Mouse (Mus musculus) cerebellum, adult 8-10 months (tissue): Measurements from ENCODE around the gene Ank3.

Experiments used
- DNase-seq: peaks from one replicate; pipeline ENCODE4 v3.0.0; 2022

Ank3 gene

DNA sequence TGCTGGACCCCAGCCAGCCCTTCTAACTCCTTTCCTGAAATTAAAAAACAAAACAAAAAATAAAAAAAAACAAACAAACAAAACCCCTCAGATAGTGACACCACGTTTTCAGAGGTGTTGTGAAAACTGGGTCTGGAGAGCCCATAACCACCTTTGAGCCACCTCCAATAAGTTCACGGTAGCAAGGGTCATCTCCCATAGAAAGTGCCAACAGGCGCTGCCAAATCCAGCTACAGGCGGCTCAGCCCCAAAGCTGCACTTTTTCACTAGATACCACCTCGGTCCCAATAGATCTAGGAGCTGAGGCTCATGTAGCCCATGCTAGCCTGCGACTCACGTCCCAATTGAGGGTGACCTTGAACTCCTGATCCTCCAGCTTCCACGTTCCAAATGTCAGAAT, 547.7 kb downstream of the Ank3 start:
- DNase-seq = no peak

DNA sequence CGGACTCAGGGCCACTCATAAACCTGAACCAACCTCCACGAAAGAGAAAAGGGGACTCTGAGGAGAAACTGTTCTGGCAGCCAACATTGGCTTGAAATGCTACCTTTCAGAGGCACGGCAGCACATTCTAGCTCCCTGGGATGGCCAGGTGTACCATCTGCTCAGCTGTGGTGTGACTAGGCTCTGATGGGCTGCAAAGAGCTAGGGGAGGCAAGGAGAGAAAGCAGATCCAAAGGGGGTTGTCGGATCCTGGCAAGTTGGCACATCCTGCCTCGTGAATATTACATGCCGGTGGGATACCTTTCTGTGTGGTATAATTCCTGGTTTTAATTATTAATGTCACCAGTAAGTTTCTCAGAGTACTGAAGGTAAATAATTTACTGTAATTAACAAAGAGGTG, 548.5 kb downstream of the Ank3 start:
- DNase-seq = peak; percentile 47

DNA sequence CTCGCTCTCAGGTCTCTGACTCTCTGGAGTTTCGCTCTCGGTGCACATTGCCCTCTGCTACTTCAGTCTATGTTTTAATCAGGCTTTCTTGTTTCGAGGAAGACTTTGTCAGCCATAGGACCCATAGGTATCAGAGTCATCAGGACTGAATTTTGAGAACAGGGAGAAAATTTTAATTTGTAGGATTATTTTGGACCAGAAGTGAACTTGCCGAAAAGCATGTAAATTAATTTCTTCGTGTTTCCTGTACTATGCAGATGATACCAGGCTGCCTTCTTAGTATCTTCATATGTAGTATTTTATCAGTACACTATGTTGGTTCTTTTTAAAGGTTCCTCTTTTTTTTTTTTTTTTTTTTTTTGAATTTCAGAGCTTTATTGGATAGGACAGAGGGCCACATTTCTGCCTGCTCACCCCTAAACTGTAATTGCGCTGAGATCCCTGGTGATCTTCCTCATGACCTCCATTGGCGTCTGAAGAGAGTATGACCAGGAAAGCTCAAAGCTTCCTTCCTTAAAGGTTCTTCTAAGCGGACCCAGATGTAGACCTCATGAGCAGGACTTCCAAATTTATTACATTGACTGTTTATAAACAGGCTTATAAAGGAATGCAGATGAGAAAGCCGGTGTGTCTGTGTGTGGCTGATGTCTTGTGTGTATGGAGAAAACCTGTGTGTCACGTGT, 551.8 kb downstream of the Ank3 start:
- DNase-seq = no peak

DNA sequence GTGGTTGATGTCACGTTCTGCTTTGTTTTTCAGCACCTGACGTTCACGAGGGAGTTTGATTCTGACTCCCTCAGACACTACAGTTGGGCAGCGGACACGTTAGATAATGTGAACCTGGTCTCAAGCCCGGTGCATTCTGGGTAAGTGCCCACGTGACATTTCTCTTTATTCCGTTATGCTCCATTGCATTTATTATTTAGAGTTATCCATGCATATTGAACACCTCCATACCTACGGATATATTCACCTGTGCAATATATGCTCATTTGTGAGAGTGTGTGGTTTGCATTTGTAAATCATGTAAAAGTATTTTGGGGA, 552.3 kb downstream of the Ank3 start:
- no peak for DNase-seq

DNA sequence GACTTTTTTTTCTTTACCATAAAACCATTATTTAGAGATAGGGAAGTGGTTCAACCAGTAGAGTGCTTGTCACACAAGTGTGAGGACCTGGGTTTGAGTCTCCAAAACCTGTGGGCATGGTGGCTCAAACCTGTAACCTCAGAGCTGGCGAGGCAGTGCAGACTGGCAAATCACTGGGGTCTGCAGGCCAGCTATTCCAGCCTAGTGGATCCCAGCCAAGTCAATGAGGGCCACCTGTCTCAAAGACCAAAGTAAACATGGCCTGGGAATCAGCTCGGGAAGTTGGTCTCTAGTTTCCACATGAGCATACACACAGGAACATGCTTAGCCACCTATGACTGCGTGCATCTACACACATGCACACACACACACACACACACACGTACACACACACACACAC, 552.9 kb downstream of the Ank3 start:
- DNase-seq = no peak

DNA sequence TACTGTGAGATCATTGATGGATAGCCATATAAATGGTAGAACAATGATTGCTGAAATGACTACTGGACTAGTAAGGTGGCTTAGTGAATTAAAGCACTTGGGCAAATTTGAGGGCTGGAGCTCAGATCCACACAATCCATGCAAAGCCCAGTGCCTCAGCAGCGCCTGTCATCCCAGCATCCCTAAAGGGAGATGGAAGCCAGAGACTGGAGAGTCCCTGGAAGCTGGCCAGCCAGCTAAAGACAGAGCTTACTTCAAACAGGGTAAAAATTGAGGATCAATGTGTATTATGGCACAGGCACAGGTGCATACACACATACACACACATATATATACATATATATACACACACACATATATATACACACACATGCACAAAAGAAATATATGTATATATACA, 553.7 kb downstream of the Ank3 start:
- no peak for DNase-seq

DNA sequence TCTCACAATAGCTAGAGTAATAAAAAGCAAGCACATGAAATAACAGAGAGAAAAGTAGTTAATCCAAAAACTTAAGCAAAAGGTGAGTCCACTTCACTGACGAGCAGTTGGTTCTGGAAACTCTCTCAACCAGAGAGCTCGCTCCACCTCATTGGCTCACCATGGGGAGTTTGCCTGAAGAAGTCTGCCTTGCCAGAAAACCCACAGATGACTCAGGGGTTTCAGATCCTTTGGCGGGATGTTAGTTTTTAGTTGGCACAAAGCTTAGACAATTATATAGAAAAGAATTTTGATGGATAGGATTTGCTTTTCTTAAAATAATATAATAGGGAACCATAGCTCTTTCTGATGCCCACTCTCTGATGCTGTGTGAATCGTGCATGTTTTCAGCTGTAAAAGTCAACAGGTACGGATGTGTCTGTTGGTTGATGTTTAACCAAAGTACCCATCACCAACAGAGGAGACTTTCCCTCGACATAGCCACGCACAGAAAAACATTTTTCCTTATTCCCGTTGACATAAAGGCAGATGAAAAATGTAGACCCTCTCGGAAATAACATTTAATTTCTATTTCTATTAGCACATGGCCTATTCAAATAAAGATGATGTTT, 556.2 kb downstream of the Ank3 start:
- DNase-seq = no peak

DNA sequence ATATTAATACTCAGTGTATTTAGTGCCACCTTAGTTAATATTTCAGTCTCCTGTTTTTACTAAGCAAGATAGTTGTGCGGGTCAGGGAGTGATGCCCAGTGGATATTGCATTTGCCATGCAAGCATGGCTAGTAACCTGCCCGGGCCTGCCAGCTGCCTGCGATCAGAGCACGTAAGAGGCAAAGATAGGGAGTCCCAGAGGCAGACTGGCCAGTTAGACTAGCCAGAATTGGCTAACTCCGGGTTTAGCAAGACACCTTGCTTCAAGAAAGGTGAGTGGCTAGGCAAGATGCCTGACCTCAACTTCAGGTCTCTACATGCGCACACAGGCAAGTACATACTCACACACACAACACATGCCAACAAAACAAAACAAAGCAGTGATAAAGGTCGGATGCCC, 563.7 kb downstream of the Ank3 start:
- DNase-seq = no peak

DNA sequence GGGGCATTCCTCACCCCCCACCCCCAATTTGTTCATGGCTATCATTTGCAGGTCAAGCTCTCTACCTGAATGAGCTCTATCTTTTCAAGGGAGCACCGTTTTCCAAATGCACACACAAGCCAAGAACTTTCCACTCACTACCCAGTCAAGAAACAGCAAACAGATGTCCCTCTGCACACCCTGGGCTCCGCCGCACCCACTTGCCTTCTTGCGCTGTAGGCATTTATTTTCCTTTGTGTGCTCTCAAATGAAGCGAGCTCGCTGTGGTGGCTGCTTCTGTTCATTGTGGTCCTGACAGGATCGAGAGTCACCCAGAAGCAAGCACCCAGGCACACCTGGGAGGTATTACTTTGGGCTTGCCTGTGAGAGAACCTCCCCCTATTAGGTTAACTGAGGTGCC, 564.4 kb downstream of the Ank3 start:
- DNase-seq = no peak

DNA sequence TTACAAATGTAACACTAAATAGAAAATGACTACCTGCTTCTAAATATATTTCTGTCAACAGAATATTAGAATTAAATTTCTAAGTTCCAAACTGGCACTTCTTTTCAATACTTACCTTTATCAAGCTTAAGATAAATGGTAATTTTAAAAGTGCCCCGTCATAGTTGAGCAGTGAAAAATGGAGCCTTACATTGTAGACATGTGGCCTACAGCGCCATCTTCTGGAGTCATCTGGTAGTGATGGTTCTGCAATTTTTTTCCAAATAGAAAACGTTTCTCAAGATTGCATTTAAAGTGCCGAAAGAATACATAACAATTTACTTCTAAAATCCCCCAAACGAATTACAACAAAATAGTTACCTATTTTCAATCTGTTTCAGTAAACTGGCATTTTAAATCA, 566.0 kb downstream of the Ank3 start:
- DNase-seq = peak; percentile 50

DNA sequence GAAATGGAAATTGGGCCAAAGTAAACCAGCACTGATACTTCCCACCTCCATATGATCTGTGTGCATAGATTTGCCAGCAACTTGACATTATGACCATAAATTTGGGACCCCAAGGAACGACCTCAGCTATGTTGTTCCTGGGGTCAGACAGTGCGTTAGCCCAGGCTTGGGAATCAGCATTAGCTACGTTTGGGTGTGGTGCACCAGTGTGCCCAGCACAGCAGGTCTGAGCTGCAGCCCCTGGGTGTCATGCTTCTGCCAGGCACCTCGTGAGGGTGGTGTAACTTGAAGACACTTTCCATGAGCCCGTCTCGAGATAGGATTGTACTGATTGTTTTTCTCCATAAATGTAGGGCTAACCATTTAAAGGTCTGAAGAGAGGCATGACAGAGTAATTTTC, 566.5 kb downstream of the Ank3 start:
- no peak for DNase-seq

DNA sequence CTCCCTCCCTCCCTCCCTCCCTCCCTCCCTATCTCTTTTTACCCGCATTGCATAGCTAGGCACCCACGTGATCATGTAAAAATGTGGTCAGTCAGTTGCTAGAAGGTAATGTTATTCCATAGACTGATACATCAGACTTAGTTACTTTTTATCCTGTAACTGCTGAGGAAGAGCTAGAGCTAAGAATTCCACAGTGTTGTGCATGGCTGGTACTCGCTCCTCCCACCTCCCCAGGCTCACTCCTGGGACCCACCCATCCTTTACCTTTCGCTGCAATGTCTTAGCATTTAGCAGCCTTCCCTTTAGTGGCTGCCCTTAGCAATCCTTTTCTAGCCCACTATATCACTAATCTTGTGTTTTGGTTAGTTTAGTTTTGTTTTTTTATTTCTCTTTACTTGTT, 569.4 kb downstream of the Ank3 start:
- no peak for DNase-seq

DNA sequence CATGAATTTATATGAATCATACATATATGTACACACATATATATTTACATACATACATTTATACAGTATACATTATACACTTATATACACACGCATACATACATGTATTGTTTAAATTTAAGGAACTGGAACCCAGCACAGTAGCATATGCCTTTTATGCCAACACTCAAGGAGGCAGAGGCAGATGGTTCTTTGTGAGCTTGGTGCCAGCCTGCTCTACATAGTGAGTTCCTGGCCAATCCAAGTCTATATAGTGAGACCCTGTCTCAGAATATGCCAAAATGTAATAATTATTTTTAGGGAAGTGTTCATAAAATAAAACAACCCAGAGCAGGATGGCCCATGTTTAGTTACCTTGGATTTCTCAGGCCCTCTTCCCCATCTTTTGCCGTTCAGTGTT, 581.1 kb downstream of the Ank3 start:
- DNase-seq = no peak

DNA sequence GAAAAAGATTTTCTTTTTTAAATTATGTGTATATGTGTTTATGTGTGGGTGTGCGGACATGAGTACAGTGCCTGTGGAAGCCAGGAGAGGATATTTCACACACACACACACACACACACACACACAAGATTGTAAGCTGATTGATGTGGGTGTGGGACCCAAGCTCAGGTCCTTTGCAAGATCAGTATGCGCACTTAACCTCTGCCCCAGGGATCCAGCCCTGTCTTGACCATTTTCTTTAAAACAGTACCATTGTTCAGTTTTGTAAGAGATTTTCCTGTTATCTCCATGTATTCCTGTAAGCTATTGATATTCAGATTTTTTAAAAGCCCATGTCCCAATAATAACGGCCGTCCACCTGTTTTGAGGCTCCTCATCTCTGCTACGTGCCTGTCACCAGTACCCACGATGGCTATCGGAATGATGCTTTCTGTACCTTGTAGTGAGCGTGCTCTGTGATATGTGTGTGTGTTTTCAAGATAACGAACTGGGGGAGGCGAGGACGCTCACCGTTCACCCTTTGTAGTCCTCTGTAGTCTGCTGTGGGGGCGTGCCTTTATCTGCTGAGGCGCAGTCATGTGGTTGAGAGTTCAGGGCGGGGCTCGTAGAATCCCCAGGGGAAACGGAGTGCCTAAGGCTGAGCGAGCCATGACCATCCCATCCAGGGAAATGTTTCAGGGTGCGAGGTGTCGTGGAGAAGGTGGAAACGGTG, 583.0 kb downstream of the Ank3 start:
- DNase-seq = no peak

DNA sequence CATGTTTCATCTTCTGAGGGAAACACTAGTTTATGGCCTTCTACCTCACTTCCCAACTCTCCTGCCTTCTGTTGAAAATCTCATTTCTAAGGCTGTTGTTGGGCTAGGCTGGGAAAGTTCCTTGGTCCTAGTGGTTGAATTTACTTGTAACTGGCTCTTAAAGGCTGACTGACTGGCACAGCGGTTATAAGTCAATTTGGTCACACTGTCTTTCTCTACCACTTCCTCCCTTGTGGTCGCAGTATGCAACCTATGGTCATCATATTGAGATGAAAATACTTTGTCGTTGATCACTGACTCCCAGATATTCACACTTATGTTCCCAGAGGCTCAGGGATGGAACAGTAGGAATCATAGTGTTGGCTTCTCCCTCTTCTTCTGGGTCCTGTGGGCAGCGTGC, 584.1 kb downstream of the Ank3 start:
- DNase-seq = no peak

DNA sequence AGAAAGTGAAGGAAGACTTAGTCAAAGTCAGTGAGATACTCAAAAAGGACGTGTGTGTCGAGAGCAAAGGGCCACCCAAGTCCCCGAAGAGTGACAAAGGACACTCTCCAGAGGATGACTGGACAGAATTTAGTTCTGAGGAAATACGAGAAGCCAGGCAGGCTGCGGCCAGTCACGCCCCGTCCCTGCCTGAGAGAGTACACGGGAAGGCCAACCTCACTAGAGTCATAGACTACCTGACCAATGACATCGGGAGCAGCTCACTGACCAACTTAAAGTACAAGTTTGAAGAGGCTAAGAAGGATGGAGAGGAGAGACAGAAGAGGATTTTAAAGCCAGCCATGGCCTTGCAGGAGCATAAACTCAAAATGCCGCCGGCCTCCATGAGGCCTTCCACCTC, 588.9 kb downstream of the Ank3 start:
- no peak for DNase-seq

DNA sequence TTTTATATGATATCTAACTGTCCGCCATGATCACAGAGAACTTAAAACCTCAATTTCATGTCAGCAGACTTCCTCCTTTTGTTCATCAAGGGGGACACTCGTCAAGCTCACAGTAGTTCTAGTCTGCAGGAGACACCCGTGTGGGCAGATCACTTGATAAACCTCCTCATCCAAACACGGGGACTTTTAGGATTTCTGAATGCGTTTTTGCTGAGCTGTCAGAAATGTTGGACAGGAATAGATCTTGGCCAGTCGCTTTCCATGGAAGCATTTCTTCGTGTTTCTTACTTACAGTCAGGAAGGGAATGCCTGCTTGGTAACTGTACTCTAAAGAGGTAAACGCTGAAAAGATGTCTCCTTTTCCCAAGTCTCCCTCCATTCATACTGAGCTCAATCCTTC, 598.5 kb downstream of the Ank3 start:
- no peak for DNase-seq

DNA sequence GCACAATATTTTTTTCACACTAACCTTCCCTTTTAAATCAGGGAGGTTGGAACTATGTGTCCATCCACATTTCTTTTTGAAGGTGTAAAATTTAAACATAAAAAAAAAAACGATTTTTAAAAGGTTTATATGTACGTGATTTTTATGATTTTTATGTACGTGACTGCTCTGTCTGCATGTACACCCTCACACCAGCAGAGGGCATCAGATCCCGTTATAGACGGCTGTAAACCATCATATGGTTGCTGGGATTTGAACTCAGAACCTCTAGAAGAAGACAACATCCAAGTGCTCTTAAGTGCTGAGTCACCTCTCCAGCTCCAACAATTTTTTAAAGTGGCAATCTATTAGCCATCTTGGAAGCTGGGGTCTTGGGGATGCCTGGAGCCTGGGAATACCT, 605.5 kb downstream of the Ank3 start:
- no peak for DNase-seq

DNA sequence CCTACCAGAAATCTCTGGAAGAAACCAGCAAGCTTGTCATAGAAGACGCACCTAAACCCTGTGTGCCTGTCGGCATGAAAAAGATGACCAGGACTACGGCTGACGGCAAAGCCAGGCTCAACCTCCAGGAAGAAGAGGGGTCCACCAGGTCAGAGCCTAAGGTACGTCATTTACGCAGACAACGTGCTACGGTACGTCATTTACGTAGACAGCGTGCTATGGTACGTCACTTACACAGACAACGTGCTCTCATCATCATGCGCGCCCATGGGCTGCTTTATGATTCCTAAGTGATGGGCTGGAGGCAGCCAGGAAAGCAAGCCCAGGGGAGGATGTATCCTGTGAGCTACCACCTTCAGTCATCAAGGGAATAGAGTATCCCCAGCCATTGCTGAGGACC, 606.3 kb downstream of the Ank3 start:
- no peak for DNase-seq

DNA sequence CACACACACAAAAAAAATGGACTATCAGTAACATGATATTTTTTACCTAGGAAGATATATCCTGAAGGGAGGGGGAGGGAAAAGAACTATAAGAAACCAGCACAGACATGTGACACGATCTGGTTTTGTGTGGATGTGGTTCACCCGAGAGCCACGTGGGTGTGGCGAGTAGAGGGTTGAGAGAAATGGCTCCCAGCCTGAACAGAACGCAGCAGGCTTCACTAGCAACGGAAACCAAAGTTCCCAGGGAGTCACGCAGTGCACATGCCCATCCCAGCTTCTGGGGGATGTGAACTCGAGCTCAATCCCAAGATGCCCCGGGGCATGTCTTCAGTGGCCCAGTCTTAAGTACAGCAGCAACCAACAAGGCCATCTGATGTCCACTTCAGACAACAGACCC, 607.8 kb downstream of the Ank3 start:
- no peak for DNase-seq

DNA sequence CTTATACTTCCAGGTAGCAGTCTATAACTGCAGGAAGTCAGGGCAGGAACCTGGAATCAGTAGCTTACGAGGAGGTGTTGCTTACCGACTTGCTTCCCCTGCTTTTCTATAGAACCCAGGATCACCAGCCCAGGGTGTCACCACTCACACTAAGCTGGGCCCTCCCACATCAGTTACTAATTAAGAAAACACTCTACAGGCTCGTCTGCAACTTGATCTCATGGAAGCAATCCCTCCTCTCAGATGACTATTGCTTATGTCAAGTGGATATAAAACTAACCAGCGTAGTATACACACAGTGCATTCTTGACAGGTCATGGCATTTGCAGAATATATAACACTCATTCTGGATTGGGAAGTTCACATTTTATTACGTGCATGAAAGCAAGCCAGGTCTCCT, 613.2 kb downstream of the Ank3 start:
- no peak for DNase-seq

DNA sequence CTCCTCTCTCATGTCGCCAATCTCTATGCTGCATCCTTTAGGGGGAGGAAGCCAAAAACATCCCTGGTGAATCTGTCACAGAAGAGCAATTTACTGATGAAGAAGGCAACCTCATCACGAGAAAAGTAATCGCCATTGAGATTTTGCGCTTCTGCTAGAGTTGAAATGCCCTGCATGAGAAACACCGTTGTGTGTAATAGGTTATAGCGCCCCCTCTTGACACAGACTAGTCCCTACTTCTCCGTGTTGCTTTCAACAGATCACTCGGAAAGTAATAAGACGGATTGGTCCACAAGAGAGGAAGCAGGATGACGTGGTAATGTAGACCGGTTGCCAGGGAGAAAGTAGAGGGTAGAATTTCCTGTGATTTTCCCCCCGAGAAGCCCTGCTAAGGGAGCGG, 615.4 kb downstream of the Ank3 start:
- DNase-seq = no peak

DNA sequence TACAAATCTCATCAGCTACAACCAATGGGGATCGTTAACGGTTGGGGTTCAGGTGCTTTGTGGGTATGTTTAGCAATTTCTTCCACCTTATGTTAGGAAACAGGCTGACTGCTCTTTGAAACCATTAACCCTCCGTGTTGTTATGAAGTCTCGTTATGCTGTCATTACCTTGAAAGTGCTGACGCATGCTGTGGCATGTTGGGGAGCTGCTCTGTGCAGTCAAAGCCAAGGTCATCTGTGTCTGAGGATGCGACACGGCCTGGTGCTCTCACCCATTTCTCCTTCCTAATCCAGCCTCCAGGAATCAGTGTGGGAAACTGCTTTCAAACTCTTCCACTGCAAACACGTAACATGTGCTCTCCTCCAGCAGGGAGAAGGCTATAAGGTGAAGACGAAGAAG, 616.6 kb downstream of the Ank3 start:
- DNase-seq = no peak

DNA sequence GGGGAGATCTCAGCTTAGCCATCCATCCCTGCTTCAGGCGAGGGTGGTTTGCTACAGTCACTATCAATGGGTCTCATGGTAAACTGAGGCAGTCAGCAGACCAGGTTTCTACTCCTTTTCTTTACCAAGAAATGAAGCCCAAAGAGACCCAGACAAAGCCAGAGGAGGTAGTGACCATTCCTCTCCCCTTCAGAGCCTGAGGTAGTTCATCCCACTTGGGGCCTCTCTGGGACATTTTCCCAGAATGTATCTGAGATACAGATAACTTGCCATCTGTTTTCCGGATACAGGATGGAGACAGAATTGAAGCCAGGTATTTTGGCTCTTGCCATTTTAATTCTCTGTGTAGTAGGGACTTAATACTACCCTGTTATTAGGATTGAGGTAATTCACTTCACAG, 620.1 kb downstream of the Ank3 start:
- DNase-seq = peak; percentile 45

DNA sequence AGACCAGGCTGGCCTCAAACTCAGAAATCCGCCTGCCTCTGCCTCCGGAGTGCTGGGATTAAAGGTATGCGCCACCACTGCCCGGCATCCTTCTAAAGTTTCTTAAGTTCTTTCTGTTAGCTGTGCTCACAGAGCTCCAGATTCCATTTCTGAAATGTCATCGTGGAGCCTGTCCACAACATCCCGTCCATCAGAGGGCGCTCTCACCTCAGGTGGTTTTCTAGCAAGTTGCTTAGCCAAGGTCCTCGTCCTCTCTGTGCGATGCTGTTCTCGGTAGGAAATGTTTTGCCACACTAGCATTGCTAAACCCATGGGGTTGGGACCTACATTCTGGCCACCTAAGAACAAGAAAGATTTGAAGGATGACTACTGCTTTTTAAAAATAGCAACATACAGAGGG, 623.1 kb downstream of the Ank3 start:
- DNase-seq = no peak
